Mouse (Mus musculus): Measurements from ENCODE around the gene Ank3. TPM values are rescaled to one million over a fixed set of nuclear protein-coding genes. Genes with fewer than 3 reads are reported as not detected.

Gene Ank3
- polyA plus RNA-seq, 1 experiment from 2014 or later, result 18.0 TPM

- Histone ChIP-seq H3K36me3 (no peaks in the 10 kb centered on the region), H3K27ac (no peak overlapping the region), H3K4me3 (no peak overlapping the region), H3K27me3 (no peaks in the 10 kb centered on the region), H3K9me3 (no peaks in the 10 kb centered on the region), H3K4me2 (no peak overlapping the region), H3K9ac (no peak overlapping the region), H3K4me1 (no peaks in the 10 kb centered on the region)
- 71% methylated on average over 10 of the region's 10 CpGs for WGBS
- ATAC-seq (ENCODE audit: borderline replicate concordance, extremely low read depth, low FRiP score, low TSS enrichment), result no peak
These were observed 24.6 kb upstream of the Ank3 start for GRCm38 (mm10) chr10:69373796-69374550.

- H3K9ac ChIP-seq, result no peak overlapping the region
- WGBS, result 56% methylated on average over 7 of the region's 7 CpGs
These were observed 23.4 kb upstream of the Ank3 start for GRCm38 (mm10) chr10:69375154-69375553.

DNA sequence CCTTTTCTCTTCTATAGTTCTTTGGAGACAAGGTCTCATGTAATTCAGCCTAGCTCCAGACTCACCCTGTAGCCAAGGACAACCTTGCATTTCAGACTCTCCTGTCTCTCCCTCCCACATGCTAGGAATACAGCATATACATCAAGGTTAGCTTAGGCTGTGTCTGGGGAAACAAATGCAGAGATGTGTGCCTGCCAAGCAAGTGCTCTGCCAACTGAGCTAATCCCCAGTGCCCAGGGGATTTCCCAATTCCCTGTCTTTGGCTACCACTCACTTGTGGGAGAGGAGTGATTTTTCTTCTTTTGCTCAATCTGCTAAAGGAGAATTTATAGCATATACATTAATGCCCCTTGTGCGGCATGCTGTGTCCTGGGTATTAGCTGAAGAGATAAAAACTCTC is 15.4 kb upstream of the Ank3 start:
- no peak for ATAC-seq (ENCODE audit: borderline replicate concordance, extremely low read depth, low FRiP score, low TSS enrichment)
- Histone ChIP-seq H3K9ac (no peak overlapping the region), H3K9me3 (no peaks in the 10 kb centered on the region), H3K27ac (no peak overlapping the region), H3K4me1 (no peaks in the 10 kb centered on the region), H3K27me3 (no peaks in the 10 kb centered on the region), H3K4me2 (no peak overlapping the region), H3K36me3 (no peaks in the 10 kb centered on the region), H3K4me3 (no peak overlapping the region)
- 74% methylated on average over 1 of the region's 1 CpGs for WGBS

More at GRCm38 (mm10) chr10:69375154-69375553, 23.4 kb upstream of the Ank3 start:
- Histone ChIP-seq H3K36me3 (no peaks in the 10 kb centered on the region), H3K27me3 (no peaks in the 10 kb centered on the region), H3K9me3 (no peaks in the 10 kb centered on the region), H3K4me2 (no peak overlapping the region), H3K4me3 (no peak overlapping the region), H3K4me1 (no peaks in the 10 kb centered on the region), H3K27ac (no peak overlapping the region)
- ATAC-seq (ENCODE audit: borderline replicate concordance, extremely low read depth, low FRiP score, low TSS enrichment), result no peak

DNA sequence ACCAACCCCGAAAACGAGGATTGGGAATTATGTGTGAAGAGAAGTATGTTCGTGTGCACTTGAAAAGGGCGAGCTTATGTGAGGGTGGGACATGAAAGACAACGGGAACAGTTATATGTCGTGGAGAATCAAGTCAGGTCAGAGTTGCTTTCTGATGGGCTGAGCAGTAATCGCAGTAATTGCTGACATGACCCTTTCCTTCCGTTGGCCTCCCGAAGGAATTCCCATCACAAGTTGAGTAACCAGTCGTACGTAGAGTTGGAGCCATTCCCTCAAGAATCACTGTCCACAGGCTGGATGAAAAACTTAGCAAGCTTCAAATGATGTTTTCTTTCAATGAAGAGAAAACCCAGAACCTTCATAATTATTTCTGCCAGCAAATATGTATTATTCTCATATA is 13.9 kb upstream of the Ank3 start:
- Histone ChIP-seq H3K9ac (no peak overlapping the region), H3K4me1 (no peaks in the 10 kb centered on the region), H3K4me2 (no peak overlapping the region), H3K27ac (no peak overlapping the region), H3K4me3 (no peak overlapping the region), H3K9me3 (no peaks in the 10 kb centered on the region), H3K27me3 (no peaks in the 10 kb centered on the region), H3K36me3 (no peaks in the 10 kb centered on the region)
- 49% methylated on average over 11 of the region's 11 CpGs for WGBS
- no peak for ATAC-seq (ENCODE audit: borderline replicate concordance, extremely low read depth, low FRiP score, low TSS enrichment)

- Histone ChIP-seq H3K4me1 (no peaks in the 10 kb centered on the region), H3K9ac (no peak overlapping the region), H3K36me3 (no peaks in the 10 kb centered on the region), H3K9me3 (no peaks in the 10 kb centered on the region), H3K4me2 (no peak overlapping the region), H3K4me3 (no peak overlapping the region), H3K27ac (no peak overlapping the region), H3K27me3 (no peaks in the 10 kb centered on the region)
- ATAC-seq (ENCODE audit: borderline replicate concordance, extremely low read depth, low FRiP score, low TSS enrichment), result no peak
- WGBS, result 91% methylated on average over 8 of the region's 8 CpGs
These were observed 13.4 kb upstream of the Ank3 start for GRCm38 (mm10) chr10:69385136-69385535.

- WGBS, result 68% methylated on average over 8 of the region's 8 CpGs
- no peak for ATAC-seq (ENCODE audit: borderline replicate concordance, extremely low read depth, low FRiP score, low TSS enrichment)
- H3K27me3 ChIP-seq, result no peaks in the 10 kb centered on the region
- no peaks in the 10 kb centered on the region for H3K9me3 ChIP-seq
- no peak overlapping the region for H3K4me2 ChIP-seq
- no peak overlapping the region for H3K27ac ChIP-seq
- no peaks in the 10 kb centered on the region for H3K36me3 ChIP-seq
- H3K4me3 ChIP-seq, result no peak overlapping the region
- H3K9ac ChIP-seq, result no peak overlapping the region
- H3K4me1 ChIP-seq, result no peaks in the 10 kb centered on the region
These were observed 11.8 kb upstream of the Ank3 start for GRCm38 (mm10) chr10:69386767-69387166.

- H3K27me3 ChIP-seq, result no peaks in the 10 kb centered on the region
- no peaks in the 10 kb centered on the region for H3K9me3 ChIP-seq
- no peak for ATAC-seq (ENCODE audit: borderline replicate concordance, extremely low read depth, low FRiP score, low TSS enrichment)
- no peak overlapping the region for H3K9ac ChIP-seq
- H3K4me2 ChIP-seq, result no peak overlapping the region
- H3K36me3 ChIP-seq, result no peaks in the 10 kb centered on the region
- no peak overlapping the region for H3K27ac ChIP-seq
- H3K4me1 ChIP-seq, result no peaks in the 10 kb centered on the region
- 87% methylated on average over 4 of the region's 4 CpGs for WGBS
- no peak overlapping the region for H3K4me3 ChIP-seq
These were observed 9.1 kb upstream of the Ank3 start for GRCm38 (mm10) chr10:69389511-69389910.

- H3K4me3 ChIP-seq, result peak overlapping the region; percentile 62
- peak; percentile 19; the same call in 1 of the 2 replicates for ATAC-seq (ENCODE audit: borderline replicate concordance, extremely low read depth, low FRiP score, low TSS enrichment)
- peak overlapping the region; percentile 99 for H3K4me2 ChIP-seq
- peaks cover 50% of the 10 kb centered on the region for H3K27me3 ChIP-seq
- under 1% methylated on average over 26 of the region's 26 CpGs for WGBS
- H3K27ac ChIP-seq, result no peak overlapping the region
- H3K9ac ChIP-seq, result peak overlapping the region; percentile 65
- no peaks in the 10 kb centered on the region for H3K36me3 ChIP-seq
- no peaks in the 10 kb centered on the region for H3K9me3 ChIP-seq
- peaks cover 18% of the 10 kb centered on the region for H3K4me1 ChIP-seq
These were observed 293 bp upstream of the Ank3 start for GRCm38 (mm10) chr10:69398197-69398762.

- Histone ChIP-seq H3K36me3 (no peaks in the 10 kb centered on the region), H3K27ac (no peak overlapping the region), H3K4me2 (peak overlapping the region; percentile 99), H3K9me3 (no peaks in the 10 kb centered on the region), H3K4me3 (peak overlapping the region; percentile 62), H3K4me1 (peaks cover 18% of the 10 kb centered on the region), H3K9ac (peak overlapping the region; percentile 65), H3K27me3 (peaks cover 50% of the 10 kb centered on the region)
- WGBS, result 1% methylated on average over 17 of the region's 17 CpGs
- peak; percentile 46; the same call in 1 of the 2 replicates for ATAC-seq (ENCODE audit: borderline replicate concordance, extremely low read depth, low FRiP score, low TSS enrichment)
These were observed 1.3 kb downstream of the Ank3 start for GRCm38 (mm10) chr10:69399814-69400385.

DNA sequence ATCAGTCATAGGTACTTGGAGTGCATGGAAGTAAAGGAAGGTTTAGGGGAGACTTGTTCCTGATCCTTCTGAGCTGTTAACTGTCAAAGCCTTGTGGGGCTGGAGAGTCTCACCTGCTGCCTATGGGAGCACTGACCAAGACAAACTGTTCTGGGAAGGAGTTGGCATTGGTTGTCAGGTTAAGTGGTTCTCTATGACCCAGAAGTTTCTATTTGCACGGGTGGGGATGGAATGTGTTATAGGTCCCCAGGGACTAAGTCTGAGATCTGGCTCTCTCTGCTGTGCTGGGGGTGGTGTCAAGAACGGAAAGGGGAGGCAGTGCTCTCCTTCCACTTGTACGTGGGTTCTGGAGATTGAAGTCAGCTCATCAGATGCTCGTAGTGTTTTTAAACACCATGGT is 6.9 kb downstream of the Ank3 start:
- ATAC-seq (ENCODE audit: borderline replicate concordance, extremely low read depth, low FRiP score, low TSS enrichment), result no peak
- 50% methylated on average over 4 of the region's 4 CpGs for WGBS
- H3K4me2 ChIP-seq, result no peak overlapping the region
- no peaks in the 10 kb centered on the region for H3K36me3 ChIP-seq
- peaks cover 3% of the 10 kb centered on the region; the same call in 1 of the 2 replicates for H3K9me3 ChIP-seq
- peaks cover 11% of the 10 kb centered on the region; the same call in 1 of the 2 replicates for H3K27me3 ChIP-seq
- H3K9ac ChIP-seq, result no peak overlapping the region
- no peak overlapping the region for H3K27ac ChIP-seq
- H3K4me1 ChIP-seq, result peaks cover 1% of the 10 kb centered on the region; the same call in 1 of the 2 replicates
- H3K4me3 ChIP-seq, result no peak overlapping the region

GRCm38 (mm10) chr10:69414888-69415287 is 16.3 kb downstream of the Ank3 start:
- ATAC-seq (ENCODE audit: borderline replicate concordance, extremely low read depth, low FRiP score, low TSS enrichment), result no peak
- no peaks in the 10 kb centered on the region for H3K27me3 ChIP-seq
- H3K4me1 ChIP-seq, result peaks cover 4% of the 10 kb centered on the region; the same call in 1 of the 2 replicates
- H3K9ac ChIP-seq, result no peak overlapping the region
- no peaks in the 10 kb centered on the region for H3K9me3 ChIP-seq
- no peak overlapping the region for H3K27ac ChIP-seq
- no peaks in the 10 kb centered on the region for H3K36me3 ChIP-seq
- WGBS, result 26% methylated on average over 12 of the region's 12 CpGs
- H3K4me3 ChIP-seq, result no peak overlapping the region
- no peak overlapping the region for H3K4me2 ChIP-seq

DNA sequence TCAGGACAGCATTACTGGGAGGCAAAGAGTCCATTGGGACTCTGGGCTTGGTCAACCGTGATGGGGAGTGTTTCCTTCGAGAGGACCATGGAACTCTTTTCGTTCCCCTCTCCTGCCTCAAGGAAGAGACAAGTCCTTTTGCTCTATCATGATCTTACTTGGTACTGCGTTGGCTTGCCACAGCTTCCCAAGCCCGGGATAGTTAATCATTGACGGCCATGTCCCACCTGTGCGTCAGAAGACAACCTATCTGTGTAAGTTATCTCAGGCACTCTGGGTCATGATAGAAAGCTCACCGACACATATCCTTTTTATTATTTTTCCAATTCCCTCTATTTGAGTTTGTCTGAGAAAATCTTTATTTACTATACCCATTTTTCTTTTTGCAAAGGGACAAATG is 20.1 kb downstream of the Ank3 start:
- Histone ChIP-seq H3K4me3 (no peak overlapping the region), H3K27ac (no peak overlapping the region), H3K4me2 (no peak overlapping the region), H3K9me3 (no peaks in the 10 kb centered on the region), H3K4me1 (peaks cover 4% of the 10 kb centered on the region; the same call in 1 of the 2 replicates), H3K9ac (no peak overlapping the region), H3K36me3 (no peaks in the 10 kb centered on the region), H3K27me3 (no peaks in the 10 kb centered on the region)
- 66% methylated on average over 8 of the region's 8 CpGs for WGBS
- ATAC-seq (ENCODE audit: borderline replicate concordance, extremely low read depth, low FRiP score, low TSS enrichment), result no peak
